Mouse (Mus musculus): Measurements from ENCODE around the gene Lrrc8c.

The Lrrc8c gene

DNA sequence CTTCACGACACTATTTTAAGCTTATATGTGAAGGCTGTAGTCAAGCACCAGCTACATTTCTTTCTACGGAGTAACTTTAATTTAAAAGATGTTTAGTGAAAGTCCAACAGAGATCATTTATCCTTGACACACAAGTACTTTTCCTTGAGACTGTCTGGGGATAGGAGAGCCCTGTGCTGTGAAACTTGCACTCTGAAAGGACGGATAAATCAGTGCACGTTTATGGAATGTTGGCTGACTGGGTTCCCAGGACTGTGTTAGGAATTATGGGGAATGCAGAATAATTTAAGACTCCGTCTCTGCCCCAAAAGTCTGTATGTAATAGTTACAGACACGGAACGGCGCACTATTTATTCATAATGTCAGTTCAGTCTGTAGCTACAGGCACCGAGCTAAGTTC, 74.4 kb downstream of the Lrrc8c start:
- no peak for DNase-seq (ENCODE audit: low read depth, low spot score)

DNA sequence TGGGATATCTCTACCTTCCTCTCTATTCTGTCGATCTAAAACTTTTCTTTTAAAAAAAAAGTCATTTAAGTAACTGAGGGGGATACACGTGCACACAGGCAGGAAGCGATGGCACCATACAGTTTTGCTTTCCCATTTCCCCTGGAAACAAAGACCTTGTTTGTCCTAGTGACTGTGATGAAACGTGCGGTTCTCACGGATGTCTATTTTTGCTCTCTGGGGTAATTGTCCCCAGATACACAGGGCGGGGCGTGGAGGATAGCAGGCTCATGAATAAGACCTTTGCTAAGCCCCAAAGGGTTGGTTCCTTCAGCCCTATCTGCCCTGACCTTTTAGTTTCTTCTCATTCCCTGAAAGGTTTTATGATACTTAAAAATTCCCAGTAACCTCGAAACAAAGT, 79.7 kb downstream of the Lrrc8c start:
- DNase-seq (ENCODE audit: low read depth, low spot score), result no peak

DNA sequence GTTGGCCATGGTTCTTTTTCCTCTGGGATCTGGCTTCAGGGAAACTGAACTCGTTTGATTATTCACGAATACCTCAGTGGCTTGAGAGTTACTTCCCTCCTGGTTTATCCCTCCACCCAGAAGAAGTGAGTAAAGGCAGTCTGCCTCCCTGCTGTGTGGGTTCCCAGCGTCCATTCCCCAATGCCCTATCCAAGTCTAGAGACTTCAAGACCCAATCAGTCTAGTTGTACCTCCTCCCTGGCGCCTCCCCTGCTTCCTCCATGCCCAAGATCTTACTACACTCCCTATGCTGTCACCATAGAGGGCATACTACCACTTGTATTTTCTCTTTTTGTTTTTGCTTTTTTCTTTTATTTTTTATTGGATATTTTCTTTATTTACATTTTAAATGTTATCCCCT, 80.1 kb downstream of the Lrrc8c start:
- peak; percentile 7 for DNase-seq (ENCODE audit: low read depth, low spot score)

DNA sequence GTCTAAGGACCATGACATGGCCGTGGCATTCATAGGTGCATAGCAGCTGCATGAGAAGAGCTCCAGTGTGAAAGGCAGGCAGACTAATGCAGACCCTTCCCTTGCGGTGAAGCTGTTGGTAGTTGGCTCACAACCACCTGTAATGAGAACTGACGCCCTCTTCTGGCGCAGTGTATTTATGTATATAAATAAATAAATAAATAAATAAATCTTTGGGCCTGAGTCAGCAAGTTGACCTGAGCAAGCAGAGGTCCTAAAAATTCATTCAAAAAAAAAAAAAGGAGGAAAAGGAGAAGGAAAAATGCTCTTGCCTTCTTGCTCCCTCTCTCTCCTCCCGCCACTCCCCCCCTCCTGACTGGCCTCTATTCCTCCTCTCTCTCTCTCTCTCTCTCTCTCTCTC, 81.8 kb downstream of the Lrrc8c start:
- peak; percentile 14 for DNase-seq (ENCODE audit: low read depth, low spot score)

DNA sequence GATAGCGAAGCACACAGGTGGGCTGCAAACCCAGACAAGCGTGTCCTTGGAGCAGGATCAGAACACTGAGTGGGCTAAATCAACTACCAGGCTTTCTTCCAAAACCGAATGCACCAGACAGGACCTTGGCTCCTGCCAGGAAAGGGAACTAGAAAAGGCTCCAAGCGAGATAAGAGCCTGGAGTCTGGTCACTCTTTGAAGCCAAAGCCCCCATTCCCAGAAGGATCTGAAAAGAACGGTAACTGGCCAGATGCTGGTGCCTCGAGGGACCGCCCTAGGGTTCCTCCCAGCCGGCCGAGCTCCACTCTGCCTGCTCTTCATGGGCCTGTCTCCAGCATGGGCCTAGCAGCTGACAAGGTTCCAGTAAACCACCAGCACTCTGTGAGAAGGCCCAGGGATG, 83.4 kb downstream of the Lrrc8c start:
- DNase-seq (ENCODE audit: low read depth, low spot score), result no peak

DNA sequence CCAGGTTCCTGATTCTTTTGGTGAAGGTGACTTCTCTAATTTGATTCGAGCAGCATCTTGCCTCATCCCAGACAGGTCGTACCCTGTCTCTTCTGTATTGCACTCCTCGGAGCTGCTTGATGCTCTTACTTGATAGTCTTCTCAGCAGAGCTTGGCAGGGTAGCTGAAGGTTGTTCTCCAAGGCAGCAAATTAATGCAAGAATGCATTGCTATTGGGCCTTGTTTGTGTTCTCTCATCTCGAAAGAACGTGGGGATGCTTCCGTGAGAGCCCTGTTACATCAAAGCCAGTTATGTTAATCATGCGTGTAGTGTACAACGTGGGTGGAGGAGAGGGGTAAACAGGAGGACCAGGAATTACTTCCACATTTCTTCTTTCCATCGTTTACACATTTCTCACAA, 86.5 kb downstream of the Lrrc8c start:
- DNase-seq (ENCODE audit: low read depth, low spot score), result no peak

DNA sequence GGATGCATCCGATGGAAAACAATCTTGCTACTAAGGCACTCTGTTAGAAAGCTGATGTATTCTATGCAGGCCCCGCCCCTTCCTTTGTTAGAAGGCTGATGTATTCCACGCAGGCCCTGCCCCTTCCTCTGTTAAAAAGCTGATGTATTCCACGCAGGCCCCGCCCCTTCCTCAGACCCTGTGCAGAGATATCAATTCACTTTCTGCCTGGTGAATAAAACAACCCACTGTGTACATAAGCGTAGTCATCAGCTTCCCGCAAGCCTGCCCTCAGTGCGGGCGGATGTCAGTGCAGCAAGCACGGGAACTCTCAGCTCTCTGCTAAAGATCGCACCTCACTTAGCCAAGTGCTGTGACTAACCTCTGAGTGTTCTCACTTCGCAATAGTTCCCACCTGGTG, 90.5 kb downstream of the Lrrc8c start:
- DNase-seq (ENCODE audit: low read depth, low spot score), result peak; percentile 79

DNA sequence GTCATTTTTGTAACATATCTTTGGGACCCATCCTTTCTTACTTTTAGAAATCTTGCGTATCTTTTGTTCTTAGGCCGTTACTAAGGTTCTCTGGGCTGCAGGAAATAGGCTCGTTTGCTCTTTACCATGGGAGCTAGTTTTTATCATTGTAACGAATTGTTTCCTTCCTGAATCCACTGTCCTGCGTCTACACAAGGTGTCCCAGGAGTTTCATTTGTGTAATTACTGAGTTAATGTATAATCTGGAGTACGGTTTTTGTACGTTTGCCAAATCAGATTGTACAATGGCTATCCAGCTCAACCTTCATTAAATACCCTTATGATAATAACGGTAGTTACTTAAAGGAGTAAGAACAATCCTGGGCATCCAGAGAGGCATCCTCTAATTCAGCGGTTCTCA, 93.8 kb downstream of the Lrrc8c start:
- no peak for DNase-seq (ENCODE audit: low read depth, low spot score)

DNA sequence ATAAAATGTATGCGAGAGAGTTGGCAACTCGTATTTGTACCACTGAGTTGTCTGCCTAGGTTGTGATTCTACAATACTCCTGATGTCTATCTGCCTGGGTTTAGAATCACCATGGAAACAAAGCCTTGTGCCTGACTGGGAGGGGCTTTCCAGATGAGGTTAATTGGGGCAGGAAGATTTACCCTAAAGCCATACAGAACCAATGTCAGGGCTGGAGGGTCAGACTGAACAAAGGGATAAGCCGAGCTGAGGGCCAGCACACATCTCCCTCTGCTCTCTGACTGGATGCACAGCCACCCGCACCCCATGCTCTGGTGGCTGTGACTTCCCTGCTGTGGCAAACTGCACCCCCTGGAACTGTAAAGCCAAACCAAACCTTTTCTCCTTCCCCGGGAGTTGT, 94.8 kb downstream of the Lrrc8c start:
- peak; percentile 40 for DNase-seq (ENCODE audit: low read depth, low spot score)

DNA sequence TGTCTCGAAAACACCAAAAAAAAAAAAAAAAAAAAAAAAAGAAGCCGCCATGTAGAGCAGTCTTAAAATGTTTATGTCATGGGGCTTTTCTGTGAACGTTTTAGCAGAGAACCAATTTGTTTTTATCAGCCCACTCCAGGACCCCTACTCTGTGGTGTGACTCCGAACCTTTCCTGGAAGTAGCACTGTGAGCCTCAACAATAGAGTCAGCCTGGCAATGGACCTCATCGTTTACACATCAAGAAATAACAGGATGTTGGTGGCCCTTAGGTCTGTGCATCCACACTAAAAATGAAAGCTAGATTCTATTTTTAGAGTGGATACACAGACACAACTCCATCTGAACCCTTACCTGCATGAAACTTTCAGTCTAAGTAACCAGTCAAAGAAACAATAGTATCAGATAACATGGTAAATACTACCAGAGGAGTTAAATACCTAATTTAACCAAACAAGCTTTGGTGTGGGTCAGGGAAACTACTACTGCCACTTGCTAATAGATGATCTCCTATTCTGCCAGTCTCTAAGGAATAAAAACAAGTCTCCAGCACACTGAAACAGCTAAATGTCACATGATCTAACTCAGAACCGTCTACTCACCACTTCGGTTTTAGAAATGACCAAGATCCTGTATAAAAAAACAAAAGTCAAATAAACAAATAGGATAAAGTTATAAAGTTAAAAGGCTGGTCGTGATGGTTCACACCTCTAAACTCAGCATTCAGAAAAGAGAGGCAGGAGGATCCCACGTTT, 95.7 kb downstream of the Lrrc8c start:
- DNase-seq (ENCODE audit: low read depth, low spot score), result no peak

DNA sequence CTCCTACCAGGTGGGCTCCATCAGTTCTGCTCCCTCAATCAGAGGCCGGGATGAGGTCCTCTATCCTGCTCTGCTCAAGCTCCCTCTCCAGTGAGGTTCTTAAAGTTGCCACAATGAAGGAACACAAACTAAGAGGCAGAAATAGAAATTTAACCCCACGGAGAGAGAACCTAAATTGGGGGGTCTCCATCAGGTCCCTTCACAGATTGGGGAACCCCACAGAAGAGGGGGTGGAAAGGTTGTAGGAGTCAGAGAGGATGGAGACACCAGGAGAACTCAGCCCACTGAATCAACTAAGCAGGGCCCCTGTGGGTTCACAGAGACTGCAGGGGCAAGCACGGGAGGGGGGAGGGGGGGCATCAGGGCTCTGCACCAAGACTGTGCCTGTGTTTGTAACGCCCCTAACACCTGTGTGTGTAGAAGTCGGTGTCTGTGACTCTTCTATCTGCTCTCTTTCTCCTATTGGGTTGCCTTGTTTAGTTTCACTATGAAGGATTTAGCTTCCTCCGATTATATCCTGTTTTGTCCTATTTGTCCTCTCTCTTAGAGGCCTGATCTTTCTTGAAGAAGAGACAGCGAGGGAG, 96.8 kb downstream of the Lrrc8c start:
- DNase-seq (ENCODE audit: low read depth, low spot score), result no peak

DNA sequence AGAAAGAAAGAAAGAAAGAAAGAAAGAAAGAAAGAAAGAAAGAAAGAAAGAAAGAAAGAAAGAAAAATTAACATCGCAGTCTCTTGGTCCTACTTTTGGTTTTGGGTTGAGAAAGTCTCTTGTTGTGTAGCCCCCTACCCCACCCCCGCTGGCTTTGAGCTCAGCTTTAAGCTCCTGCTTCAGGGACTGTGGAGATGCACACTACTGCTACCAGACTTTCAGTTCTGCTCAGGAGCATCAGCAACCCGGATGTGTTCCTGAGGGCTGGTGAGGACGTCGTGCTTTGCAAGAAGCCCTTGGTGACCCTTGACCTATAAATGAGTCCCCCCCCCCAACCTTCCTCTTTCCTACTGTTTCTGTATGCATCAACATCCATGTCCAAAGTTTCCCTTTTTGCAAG, 97.3 kb downstream of the Lrrc8c start:
- DNase-seq (ENCODE audit: low read depth, low spot score), result no peak

DNA sequence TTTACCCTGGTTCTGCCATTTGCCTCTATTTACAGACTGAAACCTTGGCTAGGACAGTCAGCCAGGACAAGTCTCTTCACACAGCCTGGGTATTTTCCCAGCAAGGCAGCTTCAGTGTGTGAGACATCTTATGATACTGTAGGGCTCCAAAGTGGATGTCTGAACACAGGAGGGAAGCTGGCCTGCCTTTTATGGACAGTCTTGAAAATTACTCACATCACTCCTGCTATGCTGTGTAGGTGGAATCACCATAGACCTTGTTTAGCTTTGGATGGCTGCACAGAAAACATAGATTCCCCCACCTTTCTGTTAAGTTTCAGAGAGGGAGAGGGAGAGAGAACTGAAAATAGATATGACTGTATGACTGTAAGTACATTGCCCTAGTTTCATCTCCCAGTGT, 99.3 kb downstream of the Lrrc8c start:
- DNase-seq (ENCODE audit: low read depth, low spot score), result no peak

DNA sequence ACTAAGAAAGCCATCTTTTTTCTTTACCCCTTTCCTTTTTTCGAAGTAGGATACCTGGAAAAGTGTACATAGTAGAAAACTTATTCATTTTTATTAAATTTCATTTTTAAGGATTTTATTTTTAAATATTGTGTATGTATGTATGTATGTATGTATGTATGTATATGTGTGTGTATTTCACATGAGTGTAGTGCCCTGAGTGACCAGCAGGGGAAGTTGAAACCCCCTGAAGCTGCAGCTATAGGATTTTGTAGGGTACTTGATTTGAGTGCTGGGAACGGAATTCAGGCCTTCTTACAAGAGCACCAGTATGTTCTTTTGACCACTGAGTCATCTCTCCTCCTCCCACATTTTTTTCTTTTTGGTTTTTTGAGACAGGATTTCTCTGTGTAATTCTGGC, 100.5 kb downstream of the Lrrc8c start:
- DNase-seq (ENCODE audit: low read depth, low spot score), result peak; percentile 28

DNA sequence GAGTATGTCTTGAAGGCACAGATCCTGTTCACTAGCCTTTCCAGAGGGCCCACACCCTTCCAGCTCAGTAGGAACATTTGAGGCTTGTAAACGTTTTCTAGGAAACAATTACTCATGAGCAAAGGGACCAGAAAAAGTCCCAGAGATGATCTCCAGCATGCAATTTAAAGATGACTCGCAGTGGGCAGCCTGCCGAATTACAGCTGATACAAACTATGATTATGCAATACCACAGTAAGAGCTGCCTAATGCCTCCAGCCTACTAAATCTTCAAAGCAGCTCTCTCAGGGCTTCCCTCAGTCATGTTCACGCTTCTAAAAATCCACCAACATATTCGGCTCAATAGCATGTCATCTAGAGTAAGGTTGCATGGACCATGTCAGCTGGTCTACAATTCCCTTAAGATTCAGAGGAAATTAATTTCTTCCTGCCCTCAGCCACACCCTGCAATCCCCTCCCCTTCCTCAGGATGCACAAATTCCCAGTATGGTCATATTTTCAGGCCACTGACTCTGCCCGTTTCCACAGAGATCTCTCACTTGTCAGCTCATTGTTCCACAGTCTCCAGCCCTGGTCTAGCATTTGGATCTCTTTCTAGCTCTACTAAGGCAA, 101.4 kb downstream of the Lrrc8c start:
- no peak for DNase-seq (ENCODE audit: low read depth, low spot score)

DNA sequence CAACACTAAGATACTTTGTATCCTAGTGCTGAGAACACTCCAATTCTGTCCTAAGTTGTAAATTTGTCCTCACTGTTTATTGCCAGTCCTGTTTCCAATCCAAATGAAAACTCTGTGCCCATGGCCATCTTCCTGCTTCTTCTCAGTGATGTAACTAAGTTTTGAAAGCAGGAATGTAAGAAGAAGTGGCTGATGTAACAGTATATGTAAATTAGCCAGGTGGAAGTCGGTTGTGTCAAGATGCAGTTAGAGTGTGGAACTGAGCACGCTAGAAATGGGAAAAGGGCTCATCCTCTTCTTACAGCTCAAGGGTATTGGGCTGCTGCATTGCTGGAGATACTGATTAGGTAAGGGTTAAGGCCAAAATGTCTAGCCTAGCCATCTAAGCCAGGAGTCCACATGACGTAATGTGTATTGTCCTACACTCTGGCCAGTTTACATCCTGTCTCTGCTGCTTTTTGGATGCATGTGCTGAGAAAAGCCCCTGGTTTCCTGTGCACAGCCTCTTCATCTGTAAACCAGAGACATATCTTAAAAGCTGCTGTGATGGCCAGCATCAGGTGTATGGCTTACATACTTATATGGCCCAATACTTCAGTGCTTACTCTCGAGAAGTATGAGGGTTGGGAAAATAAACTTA, 104.0 kb downstream of the Lrrc8c start:
- no peak for DNase-seq (ENCODE audit: low read depth, low spot score)

DNA sequence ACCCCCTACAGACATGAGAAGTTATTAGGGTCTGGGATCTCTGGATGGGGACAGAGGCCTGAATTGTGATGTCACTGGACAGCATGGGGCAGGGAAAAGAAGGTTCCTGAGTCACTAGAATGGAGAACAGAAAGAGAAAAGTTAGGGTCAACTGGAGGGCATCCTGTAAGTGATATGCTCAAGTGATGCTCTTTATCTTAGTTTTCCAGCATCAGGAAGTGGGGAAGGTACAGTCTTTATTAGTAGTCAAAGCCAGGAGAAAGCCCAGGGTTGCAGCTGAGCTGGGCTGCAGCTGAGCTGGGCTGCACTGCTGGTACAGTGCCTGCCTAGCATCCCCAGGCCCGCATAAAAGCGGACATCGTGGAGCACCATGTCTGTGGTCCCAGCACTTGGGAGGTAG, 105.1 kb downstream of the Lrrc8c start:
- no peak for DNase-seq (ENCODE audit: low read depth, low spot score)

DNA sequence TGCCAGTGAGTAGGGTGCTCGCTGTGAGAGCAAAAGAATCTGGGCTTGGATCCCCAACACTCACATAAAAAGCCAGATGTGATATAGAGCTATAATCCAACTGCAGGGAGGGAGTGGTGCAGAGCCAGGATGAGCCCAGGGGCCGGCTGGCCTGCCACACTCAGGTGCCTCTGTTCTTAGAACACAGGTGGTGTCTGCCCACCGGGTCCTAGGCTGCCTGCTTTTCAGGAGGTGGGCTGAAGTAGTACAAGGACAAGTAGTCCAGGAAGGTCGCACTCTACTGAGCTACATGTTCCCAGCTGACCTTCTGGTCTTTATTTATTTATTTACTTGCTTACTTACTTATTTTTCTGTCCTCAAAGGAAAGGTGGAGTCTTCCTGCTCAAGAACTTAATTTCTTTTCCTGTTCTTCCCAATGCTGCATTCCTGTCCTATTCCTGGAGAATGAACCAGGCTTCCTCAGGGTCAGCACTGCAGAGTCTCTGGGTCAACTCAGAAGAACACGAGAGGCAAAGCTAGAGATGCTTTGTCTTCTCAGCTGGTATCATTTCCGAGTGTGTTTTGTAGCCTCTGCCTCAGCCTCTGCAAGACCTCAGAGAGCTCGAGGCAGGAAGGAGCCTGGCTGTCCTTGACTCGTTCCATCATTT, 106.4 kb downstream of the Lrrc8c start:
- DNase-seq (ENCODE audit: low read depth, low spot score), result no peak

DNA sequence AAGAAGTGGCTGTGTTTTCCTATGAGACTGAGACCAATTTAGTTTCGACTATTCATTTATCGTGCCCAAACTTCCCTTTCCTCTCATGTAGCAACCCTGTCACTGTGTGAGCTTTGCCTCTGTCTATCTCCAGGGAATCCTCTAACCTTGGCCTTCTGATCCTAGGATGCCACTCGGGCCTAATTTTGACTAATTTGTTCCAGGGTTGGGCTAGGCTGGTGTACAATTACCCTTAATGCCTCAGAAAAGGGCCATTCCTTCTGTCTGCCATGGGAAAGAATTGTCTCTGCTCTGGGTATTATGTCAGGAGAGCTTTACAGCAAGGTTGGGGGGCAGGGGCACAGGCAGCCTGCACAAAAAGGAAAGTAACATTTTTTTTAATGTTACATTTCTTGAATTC, 107.2 kb downstream of the Lrrc8c start:
- no peak for DNase-seq (ENCODE audit: low read depth, low spot score)

DNA sequence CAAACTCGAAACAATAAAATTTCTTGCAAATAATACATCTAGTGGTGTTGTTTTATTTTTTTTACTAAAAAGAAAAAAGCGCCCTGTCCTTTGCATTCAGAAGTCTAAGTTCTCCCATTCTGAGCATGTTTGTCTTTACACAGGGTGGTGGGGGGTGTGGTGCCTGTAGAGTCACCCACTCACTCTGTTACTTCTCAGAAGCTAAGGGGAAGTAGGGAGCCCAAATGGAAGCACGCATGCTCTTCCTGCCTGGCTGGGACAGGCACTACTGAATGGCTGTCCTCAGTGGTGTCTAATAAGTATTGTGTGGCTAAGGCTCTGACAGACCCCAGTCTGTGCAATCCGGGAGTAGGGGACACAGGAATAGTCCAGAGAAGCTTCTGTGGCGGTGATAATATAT, 107.9 kb downstream of the Lrrc8c start:
- DNase-seq (ENCODE audit: low read depth, low spot score), result no peak

DNA sequence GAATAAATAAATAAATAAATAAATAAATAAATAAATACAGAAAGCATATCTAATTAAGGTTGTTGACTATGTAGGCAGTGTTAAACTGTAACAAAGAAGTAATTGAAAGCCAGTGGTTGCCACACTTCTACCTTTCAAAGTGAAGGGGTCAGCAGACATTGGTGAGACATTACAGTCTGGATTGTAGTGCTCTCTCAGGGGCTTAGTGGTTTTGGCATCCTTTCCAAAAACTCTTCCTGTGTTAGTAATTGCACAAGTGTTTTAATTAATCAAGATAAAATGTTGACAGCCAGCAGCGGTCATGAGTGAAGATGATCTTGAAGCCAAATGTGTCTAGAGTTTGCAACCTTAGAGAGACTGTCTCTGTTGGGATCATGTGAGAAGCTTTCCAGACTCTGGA, 110.8 kb downstream of the Lrrc8c start:
- no peak for DNase-seq (ENCODE audit: low read depth, low spot score)

DNA sequence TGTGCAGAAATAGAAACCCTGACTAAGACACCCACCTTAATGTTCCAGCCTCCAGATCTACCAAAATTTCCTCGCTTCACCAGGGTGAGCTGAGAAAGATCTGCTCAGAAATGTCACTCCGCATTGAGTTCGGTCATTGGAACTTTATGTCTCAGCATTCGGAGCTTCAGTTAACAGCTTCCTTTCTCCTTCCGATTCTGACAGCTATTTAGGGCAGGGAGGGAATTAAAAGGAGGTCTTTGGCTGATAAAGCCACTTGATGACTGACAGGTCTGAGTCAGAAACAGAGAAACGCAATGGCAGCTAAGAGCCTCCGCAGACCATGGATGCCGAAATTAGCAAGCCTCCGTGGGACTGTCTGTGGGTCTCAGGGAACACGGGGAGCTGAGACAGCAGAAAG, 112.9 kb downstream of the Lrrc8c start:
- no peak for DNase-seq (ENCODE audit: low read depth, low spot score)
